Mouse (Mus musculus): Measurements from ENCODE around the gene Slamf9. TPM values are rescaled to one million over a fixed set of nuclear protein-coding genes. Genes with fewer than 3 reads are reported as not detected.

Gene Slamf9
- polyA plus RNA-seq, 1 experiment from 2014 or later, result 0.43 TPM

DNA sequence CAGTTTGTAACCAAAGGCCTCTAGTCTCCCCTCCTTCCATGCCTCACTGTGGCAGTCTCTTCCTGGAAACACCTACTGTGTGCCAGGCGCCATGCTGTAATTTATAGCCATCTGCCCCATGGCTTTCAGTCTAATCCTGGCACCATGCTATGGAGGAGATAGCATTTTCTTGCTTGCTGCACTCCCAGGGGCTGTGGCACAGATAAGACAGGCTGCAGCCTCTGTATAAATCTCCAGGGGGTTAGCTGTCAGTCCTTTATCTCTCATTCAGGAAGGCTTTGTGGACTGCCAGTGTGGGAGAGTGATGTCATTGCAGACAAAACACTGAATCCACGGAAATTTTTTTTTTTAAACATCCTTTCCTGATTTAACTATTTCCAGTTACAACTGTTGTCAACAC, 33.0 kb downstream of the Slamf9 start:
- Histone ChIP-seq H3K4me3 (ENCODE audit: low read depth, low read length) (no peak overlapping the region), H3K27ac (ENCODE audit: low read length) (no peak overlapping the region), H3K4me1 (ENCODE audit: control insufficient read depth, insufficient read depth, low read length) (peaks cover 22% of the 10 kb centered on the region), H3K9ac (replicated peaks; ENCODE audit: low read depth, low read length) (no peak overlapping the region), H3K27me3 (ENCODE audit: control insufficient read depth, insufficient read depth, low read length) (no peaks in the 10 kb centered on the region), H3K36me3 (ENCODE audit: control insufficient read depth, insufficient read depth, low read length) (peaks cover 19% of the 10 kb centered on the region), H3K9me3 (ENCODE audit: control insufficient read depth, low read depth, low read length) (no peaks in the 10 kb centered on the region), H3K4me2 (replicated peaks; ENCODE audit: low read depth, low read length) (no peak overlapping the region)
- no peak for ATAC-seq (ENCODE audit: insufficient number of reproducible peaks, insufficient read depth, low FRiP score, low read depth)
- WGBS, result 53% methylated on average over 2 of the region's 2 CpGs

DNA sequence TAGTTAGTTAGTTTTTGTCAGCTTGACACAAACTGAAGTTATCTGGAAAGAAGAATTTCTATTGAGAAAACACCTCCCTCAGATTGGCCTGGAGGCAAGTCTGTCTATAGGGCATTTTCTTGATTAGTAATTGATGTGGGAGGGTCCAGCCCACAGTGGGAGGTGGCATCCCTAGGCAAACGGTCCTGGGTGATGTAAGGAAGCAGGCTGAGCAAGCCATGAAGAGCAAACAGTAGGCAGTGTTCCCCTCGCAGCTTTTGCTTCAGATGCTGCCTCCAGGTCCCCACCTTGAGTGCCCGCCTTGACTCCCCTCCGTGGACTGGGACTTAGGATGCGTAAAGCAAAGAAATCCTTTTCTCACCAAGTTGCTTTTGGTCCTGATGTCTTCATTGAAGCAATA, 34.1 kb downstream of the Slamf9 start:
- peaks cover 17% of the 10 kb centered on the region; the same call in 1 of the 2 replicates for H3K4me1 ChIP-seq (ENCODE audit: control insufficient read depth, insufficient read depth, low read length)
- WGBS, result 61% methylated on average over 5 of the region's 5 CpGs
- H3K9me3 ChIP-seq (ENCODE audit: control insufficient read depth, low read depth, low read length), result no peaks in the 10 kb centered on the region
- peak overlapping the region; percentile 46 for H3K27ac ChIP-seq (ENCODE audit: low read length)
- no peaks in the 10 kb centered on the region for H3K27me3 ChIP-seq (ENCODE audit: control insufficient read depth, insufficient read depth, low read length)
- H3K4me3 ChIP-seq (ENCODE audit: low read depth, low read length), result no peak overlapping the region
- no peak for ATAC-seq (ENCODE audit: insufficient number of reproducible peaks, insufficient read depth, low FRiP score, low read depth)
- H3K9ac ChIP-seq (replicated peaks; ENCODE audit: low read depth, low read length), result no peak overlapping the region
- H3K36me3 ChIP-seq (ENCODE audit: control insufficient read depth, insufficient read depth, low read length), result peaks cover 19% of the 10 kb centered on the region
- H3K4me2 ChIP-seq (replicated peaks; ENCODE audit: low read depth, low read length), result no peak overlapping the region

- H3K4me1 ChIP-seq (ENCODE audit: control insufficient read depth, insufficient read depth, low read length), result peaks cover 16% of the 10 kb centered on the region; the same call in 1 of the 2 replicates
- H3K36me3 ChIP-seq (ENCODE audit: control insufficient read depth, insufficient read depth, low read length), result peaks cover 19% of the 10 kb centered on the region
- H3K9ac ChIP-seq (replicated peaks; ENCODE audit: low read depth, low read length), result no peak overlapping the region
- ATAC-seq (ENCODE audit: insufficient number of reproducible peaks, insufficient read depth, low FRiP score, low read depth), result peak; percentile 61
- H3K9me3 ChIP-seq (ENCODE audit: control insufficient read depth, low read depth, low read length), result no peaks in the 10 kb centered on the region
- no peak overlapping the region for H3K4me2 ChIP-seq (replicated peaks; ENCODE audit: low read depth, low read length)
- H3K4me3 ChIP-seq (ENCODE audit: low read depth, low read length), result no peak overlapping the region
- no peaks in the 10 kb centered on the region for H3K27me3 ChIP-seq (ENCODE audit: control insufficient read depth, insufficient read depth, low read length)
- peak overlapping the region; percentile 46 for H3K27ac ChIP-seq (ENCODE audit: low read length)
- 42% methylated on average over 8 of the region's 8 CpGs for WGBS
Observed at GRCm38 (mm10) chr1:172509983-172510382, 34.8 kb downstream of the Slamf9 start.

GRCm38 (mm10) chr1:172510421-172510972, 35.3 kb downstream of the Slamf9 start:
- Histone ChIP-seq H3K27ac (ENCODE audit: low read length) (peak overlapping the region; percentile 46; the same call in 1 of the 2 replicates), H3K27me3 (ENCODE audit: control insufficient read depth, insufficient read depth, low read length) (no peaks in the 10 kb centered on the region), H3K9ac (replicated peaks; ENCODE audit: low read depth, low read length) (no peak overlapping the region), H3K36me3 (ENCODE audit: control insufficient read depth, insufficient read depth, low read length) (peaks cover 15% of the 10 kb centered on the region), H3K4me1 (ENCODE audit: control insufficient read depth, insufficient read depth, low read length) (peaks cover 16% of the 10 kb centered on the region; the same call in 1 of the 2 replicates), H3K4me2 (replicated peaks; ENCODE audit: low read depth, low read length) (no peak overlapping the region), H3K9me3 (ENCODE audit: control insufficient read depth, low read depth, low read length) (no peaks in the 10 kb centered on the region), H3K4me3 (ENCODE audit: low read depth, low read length) (no peak overlapping the region)
- ATAC-seq (ENCODE audit: insufficient number of reproducible peaks, insufficient read depth, low FRiP score, low read depth), result peak; percentile 66
- 31% methylated on average over 13 of the region's 13 CpGs for WGBS

- WGBS, result 21% methylated on average over 13 of the region's 13 CpGs
- no peak for ATAC-seq (ENCODE audit: insufficient number of reproducible peaks, insufficient read depth, low FRiP score, low read depth)
- peak overlapping the region; percentile 59; the same call in 1 of the 2 replicates for H3K27ac ChIP-seq (ENCODE audit: low read length)
- H3K9ac ChIP-seq (replicated peaks; ENCODE audit: low read depth, low read length), result no peak overlapping the region
- H3K27me3 ChIP-seq (ENCODE audit: control insufficient read depth, insufficient read depth, low read length), result no peaks in the 10 kb centered on the region
- H3K9me3 ChIP-seq (ENCODE audit: control insufficient read depth, low read depth, low read length), result no peaks in the 10 kb centered on the region; the same call in 1 of the 2 replicates
- H3K36me3 ChIP-seq (ENCODE audit: control insufficient read depth, insufficient read depth, low read length), result peaks cover under 1% of the 10 kb centered on the region; the same call in 1 of the 2 replicates
- H3K4me3 ChIP-seq (ENCODE audit: low read depth, low read length), result no peak overlapping the region
- H3K4me1 ChIP-seq (ENCODE audit: control insufficient read depth, insufficient read depth, low read length), result peaks cover 16% of the 10 kb centered on the region; the same call in 1 of the 2 replicates
- peak overlapping the region; percentile 22; the same call in 1 of the 2 replicates for H3K4me2 ChIP-seq (replicated peaks; ENCODE audit: low read depth, low read length)
Observed at GRCm38 (mm10) chr1:172512962-172513361, 37.8 kb downstream of the Slamf9 start.

DNA sequence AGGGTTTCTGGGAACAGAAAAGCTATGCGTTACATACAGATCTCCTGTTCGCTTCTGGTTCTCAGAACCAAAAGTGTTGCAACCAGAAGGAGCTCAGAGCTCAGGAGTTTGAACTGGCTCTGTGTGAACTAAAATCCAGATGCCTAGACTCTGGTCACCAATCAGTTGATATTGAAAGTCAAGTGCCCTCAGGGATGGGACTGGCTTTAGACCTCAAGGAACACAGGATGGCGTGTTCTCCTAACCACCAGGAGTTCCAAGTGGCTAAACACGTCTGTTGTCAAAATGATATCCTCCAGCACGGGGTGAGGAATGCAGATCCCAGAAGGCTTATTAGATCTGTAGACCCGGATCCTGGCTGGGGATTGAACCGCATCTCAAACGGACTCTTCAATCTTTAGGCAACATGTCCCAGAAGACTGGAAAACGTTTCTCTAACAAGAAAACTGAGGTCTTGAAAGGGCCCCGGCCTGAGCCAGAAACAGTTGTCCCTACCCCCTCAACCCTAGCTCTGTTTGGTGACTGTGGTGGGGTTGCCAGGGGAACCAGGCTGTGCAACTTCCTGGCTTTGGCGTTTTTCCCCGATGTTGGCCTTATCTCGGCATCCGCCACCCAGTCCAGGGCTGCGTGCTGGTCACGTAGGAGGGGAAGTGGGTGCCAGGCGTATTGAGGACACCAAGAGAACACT, 38.5 kb downstream of the Slamf9 start:
- no peak overlapping the region for H3K9ac ChIP-seq (replicated peaks; ENCODE audit: low read depth, low read length)
- 66% methylated on average over 17 of the region's 17 CpGs for WGBS
- H3K9me3 ChIP-seq (ENCODE audit: control insufficient read depth, low read depth, low read length), result no peaks in the 10 kb centered on the region; the same call in 1 of the 2 replicates
- no peaks in the 10 kb centered on the region for H3K27me3 ChIP-seq (ENCODE audit: control insufficient read depth, insufficient read depth, low read length)
- no peaks in the 10 kb centered on the region for H3K36me3 ChIP-seq (ENCODE audit: control insufficient read depth, insufficient read depth, low read length)
- H3K4me2 ChIP-seq (replicated peaks; ENCODE audit: low read depth, low read length), result no peak overlapping the region; the same call in 1 of the 2 replicates
- peaks cover 16% of the 10 kb centered on the region; the same call in 1 of the 2 replicates for H3K4me1 ChIP-seq (ENCODE audit: control insufficient read depth, insufficient read depth, low read length)
- no peak for ATAC-seq (ENCODE audit: insufficient number of reproducible peaks, insufficient read depth, low FRiP score, low read depth)
- no peak overlapping the region for H3K4me3 ChIP-seq (ENCODE audit: low read depth, low read length)
- H3K27ac ChIP-seq (ENCODE audit: low read length), result peak overlapping the region; percentile 59; the same call in 1 of the 2 replicates

GRCm38 (mm10) chr1:172514213-172514529, 39.0 kb downstream of the Slamf9 start:
- H3K27ac ChIP-seq (ENCODE audit: low read length), result 0 out of 2 replicates have a peak overlapping the region, but pooled peaks have one; percentile 41
- H3K36me3 ChIP-seq (ENCODE audit: control insufficient read depth, insufficient read depth, low read length), result no peaks in the 10 kb centered on the region
- no peaks in the 10 kb centered on the region; the same call in 1 of the 2 replicates for H3K9me3 ChIP-seq (ENCODE audit: control insufficient read depth, low read depth, low read length)
- H3K9ac ChIP-seq (replicated peaks; ENCODE audit: low read depth, low read length), result no peak overlapping the region
- no peak overlapping the region for H3K4me2 ChIP-seq (replicated peaks; ENCODE audit: low read depth, low read length)
- 68% methylated on average over 4 of the region's 4 CpGs for whole genome bisulfite sequencing
- ATAC-seq (ENCODE audit: insufficient number of reproducible peaks, insufficient read depth, low FRiP score, low read depth), result no peak
- H3K27me3 ChIP-seq (ENCODE audit: control insufficient read depth, insufficient read depth, low read length), result no peaks in the 10 kb centered on the region
- H3K4me1 ChIP-seq (ENCODE audit: control insufficient read depth, insufficient read depth, low read length), result peaks cover 16% of the 10 kb centered on the region; the same call in 1 of the 2 replicates
- H3K4me3 ChIP-seq (ENCODE audit: low read depth, low read length), result no peak overlapping the region

GRCm38 (mm10) chr1:172514551-172515268, 39.6 kb downstream of the Slamf9 start:
- H3K4me2 ChIP-seq (replicated peaks; ENCODE audit: low read depth, low read length), result no peak overlapping the region
- H3K9me3 ChIP-seq (ENCODE audit: control insufficient read depth, low read depth, low read length), result no peaks in the 10 kb centered on the region; the same call in 1 of the 2 replicates
- no peaks in the 10 kb centered on the region for H3K36me3 ChIP-seq (ENCODE audit: control insufficient read depth, insufficient read depth, low read length)
- no peaks in the 10 kb centered on the region for H3K27me3 ChIP-seq (ENCODE audit: control insufficient read depth, insufficient read depth, low read length)
- no peak for ATAC-seq (ENCODE audit: insufficient number of reproducible peaks, insufficient read depth, low FRiP score, low read depth)
- 0 out of 2 replicates have a peak overlapping the region, but pooled peaks have one; percentile 41 for H3K27ac ChIP-seq (ENCODE audit: low read length)
- no peak overlapping the region for H3K4me3 ChIP-seq (ENCODE audit: low read depth, low read length)
- H3K4me1 ChIP-seq (ENCODE audit: control insufficient read depth, insufficient read depth, low read length), result peaks cover 16% of the 10 kb centered on the region; the same call in 1 of the 2 replicates
- WGBS, result 77% methylated on average over 7 of the region's 7 CpGs
- H3K9ac ChIP-seq (replicated peaks; ENCODE audit: low read depth, low read length), result no peak overlapping the region

Data from stomach, embryonic 14.5 days (tissue).